Mouse (Mus musculus) erythroblast, embryonic 14.5 days (primary cell): ENCODE data around the gene Fez2.

ENCODE experiments used
- GATA1 ChIP-seq: IDR thresholded peaks from 2 replicates; pipeline ENCODE4 v1.6.1; 2012; ENCODE audit warnings: low read length, inconsistent platforms, mixed read lengths
- TAL1 ChIP-seq: IDR thresholded peaks from 3 replicates; pipeline ENCODE4 v1.6.1; 2012; ENCODE audit warnings: low read length, inconsistent platforms, mixed read lengths

- no peak for TF ChIP-seq GATA1
- no peak for TF ChIP-seq TAL1
Measured at GRCm38 (mm10) chr17:78425026-78425425, 7.1 kb upstream of the Fez2 start.
